Mouse (Mus musculus): ENCODE measurements around the gene Map2k1.
"Not testable (repeated sequence)": the region's sequence is repeated elsewhere in the genome, so short reads cannot be mapped to it uniquely, and the experiment has no call there.

Gene Map2k1

DNA sequence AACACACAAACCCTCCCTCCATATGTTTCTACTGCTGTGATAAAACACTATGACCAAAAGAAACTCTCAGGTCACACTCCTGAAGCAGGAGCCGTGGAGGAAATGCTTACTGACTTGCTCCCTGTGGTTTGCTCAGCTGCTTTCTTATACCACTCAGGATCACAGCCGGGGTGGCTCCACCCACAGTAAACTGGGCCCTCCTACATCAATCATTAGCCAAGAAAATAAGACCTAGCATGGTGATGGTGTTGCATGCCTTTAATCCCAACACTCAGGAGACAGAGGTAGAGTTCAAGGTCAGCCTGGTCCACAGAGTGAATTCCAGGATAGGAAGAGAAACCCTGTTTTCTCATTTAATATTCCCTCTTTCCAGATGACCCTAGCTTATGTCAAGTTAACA, 53.5 kb downstream of the Map2k1 start:
- DNase-seq, result peak in 1 of 2 experiments; percentile 43

DNA sequence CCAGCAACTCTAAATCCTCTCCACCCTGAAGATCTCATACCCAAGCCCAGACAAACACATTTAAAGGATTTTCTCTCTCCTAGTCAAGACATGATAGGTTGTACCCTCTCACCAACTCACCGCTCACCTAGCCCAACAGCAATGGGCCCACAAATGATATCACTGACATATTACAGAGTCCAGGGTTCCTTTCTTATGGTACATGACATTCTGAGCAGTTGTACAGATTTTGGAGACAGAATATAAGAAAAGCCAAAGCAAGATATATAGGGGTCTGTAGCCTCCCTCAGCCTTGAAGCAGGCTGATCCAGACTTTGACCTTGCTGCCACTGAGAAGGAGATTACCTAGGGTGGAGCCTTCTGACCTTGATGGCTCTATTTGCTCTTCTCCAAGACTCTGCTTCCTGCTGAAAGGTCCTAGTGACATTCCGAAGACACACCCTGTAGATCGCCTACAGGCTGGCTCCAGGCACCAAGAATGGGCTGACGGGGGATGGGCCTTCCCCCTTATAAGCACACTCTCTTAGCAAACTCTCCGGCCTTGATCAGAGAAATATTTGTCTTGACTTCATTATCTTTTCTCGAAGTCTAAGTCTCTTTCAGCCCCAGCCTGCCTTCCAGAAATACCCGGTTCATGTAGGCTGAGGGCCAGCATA, 54.5 kb downstream of the Map2k1 start:
- not testable (repeated sequence) for DNase-seq

DNA sequence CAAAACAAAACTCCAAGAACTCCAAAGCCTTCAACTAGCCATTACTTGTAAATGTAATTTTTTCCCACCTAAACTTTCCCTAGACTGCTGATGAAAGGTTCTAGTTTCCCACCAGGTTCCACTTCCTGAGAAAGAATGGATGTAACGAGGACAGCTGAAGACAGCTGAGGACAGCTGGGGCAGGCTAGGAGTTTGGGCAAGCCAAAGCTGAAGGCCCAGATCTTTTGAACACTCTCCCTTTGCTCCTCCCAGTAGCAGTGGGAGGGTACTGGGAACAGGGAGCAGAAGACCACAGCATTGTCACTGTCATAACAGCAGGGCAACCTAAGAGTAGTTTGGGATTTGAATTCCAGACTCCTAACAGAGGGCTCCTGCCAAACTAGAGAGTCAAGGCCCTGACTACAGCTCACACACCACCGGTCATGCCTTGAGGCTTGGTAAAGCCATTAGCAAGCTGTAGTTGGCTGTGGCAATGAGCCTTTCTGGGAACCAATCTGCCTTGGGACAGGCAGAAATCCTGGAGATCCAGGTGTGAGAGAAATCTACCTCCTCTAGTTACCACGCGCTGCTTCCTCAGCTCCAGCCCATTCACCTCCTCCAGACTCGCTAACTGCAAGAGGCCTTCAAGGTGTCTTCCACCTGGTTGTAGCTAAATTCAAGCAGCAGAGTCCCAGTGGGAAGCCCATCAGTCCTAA, 55.2 kb downstream of the Map2k1 start:
- no peak for DNase-seq

DNA sequence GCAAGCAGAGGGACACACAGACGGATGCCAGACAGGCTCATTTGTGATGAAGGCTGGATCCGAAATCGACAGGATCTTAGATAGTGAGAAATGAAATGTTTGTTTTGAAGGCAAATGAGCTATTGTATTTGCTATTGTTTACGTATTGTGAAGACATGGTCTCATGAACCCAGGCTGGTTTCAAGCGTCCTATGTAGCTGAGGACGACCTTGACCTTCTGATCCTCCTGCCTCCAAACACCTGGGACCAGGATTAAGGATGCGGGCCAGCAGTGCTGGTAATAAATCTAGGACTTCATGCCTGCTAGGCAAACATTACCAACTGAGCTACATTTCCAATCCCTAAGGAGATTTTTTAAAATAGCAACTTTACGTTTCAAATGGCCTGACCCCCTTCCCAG, 55.9 kb downstream of the Map2k1 start:
- no peak for DNase-seq

DNA sequence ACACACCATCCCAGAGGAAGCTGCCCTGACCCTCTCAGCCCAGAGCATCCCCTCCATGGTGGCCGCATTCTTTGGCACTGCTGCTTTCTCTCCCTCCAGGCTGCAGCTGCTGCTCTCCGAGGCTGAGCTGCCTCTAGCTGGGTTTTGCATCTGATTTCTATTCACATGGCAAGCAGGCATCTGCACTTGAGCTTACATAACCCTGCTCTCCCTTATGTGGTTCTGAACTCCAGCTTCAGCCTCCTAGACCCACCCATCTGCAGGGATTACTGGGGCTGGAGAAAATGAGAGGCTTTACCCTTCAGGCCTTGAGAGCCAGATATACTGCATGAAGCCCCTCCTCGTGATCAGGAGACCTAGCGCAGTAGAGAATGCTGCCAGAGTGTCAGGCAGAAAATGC, 57.9 kb downstream of the Map2k1 start:
- DNase-seq, result no peak

DNA sequence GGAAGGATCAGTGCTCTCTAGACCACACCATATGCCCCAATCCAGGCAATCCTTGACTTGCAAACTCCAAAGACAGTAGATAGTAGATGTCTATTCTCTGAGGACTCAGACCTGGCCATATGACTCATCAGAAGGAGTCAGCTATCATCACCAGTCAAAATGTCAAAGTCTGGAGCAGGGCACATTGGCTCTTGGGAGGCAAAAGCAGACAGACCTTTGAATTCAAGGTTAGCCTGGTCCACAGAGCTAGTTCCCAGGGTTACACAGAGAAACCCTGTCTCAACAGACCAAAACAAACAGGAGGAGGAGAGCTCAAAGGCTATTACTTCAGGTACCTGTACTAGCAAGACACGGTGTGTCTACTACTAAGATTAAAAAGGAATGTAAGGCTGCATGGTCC, 59.6 kb downstream of the Map2k1 start:
- no peak for DNase-seq

DNA sequence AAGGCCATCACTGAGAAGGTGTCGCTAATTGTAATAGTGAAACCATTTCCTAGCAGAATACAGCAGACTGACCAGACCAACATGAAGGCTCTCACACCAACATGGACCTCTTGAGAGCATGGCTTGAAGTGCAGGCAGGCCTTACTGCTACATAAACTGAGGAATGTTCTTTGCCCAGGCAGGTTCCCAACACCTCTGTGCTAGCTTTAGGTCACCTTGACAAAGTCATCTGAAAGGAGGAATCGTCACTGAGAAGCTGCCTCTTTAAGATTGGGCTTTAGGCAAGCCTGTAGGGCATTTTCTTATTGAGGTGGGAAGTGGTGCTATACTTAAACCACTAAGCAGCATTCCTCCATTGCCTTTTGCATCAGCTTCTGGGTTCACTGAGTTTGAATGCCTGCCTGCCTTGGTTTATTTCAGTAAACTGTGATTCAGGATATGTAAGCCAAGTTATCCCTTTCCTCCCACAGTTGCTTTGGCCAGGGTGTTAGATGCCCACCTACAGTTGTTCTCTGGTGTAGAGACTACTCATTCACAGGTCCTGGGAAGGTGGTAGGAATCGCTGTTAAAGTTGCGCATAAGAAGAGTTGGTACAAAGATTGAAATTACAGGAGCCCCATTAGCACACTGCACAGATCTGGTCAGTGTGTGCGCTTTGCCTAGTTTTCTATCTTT, 69.1 kb downstream of the Map2k1 start:
- DNase-seq, result no peak

DNA sequence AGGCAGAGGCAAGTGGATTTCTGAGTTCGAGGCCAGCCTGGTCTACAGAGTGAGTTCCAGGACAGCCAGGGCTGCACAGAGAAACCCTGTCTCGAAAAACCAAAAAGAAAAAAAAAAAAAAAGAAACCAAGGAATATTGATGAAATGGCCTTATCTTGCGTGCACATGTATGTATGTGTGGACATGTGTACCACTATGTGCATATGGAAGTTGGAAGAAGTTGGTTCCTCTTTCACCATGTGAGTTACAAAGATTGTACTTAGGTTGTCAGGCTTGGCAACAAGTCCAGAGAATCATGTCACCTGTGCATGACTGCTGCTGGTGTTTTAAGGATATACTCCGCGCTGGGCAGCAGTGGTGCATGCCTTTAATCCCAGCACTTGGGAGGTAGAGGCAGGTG, 70.1 kb downstream of the Map2k1 start:
- not testable (repeated sequence) for DNase-seq

DNA sequence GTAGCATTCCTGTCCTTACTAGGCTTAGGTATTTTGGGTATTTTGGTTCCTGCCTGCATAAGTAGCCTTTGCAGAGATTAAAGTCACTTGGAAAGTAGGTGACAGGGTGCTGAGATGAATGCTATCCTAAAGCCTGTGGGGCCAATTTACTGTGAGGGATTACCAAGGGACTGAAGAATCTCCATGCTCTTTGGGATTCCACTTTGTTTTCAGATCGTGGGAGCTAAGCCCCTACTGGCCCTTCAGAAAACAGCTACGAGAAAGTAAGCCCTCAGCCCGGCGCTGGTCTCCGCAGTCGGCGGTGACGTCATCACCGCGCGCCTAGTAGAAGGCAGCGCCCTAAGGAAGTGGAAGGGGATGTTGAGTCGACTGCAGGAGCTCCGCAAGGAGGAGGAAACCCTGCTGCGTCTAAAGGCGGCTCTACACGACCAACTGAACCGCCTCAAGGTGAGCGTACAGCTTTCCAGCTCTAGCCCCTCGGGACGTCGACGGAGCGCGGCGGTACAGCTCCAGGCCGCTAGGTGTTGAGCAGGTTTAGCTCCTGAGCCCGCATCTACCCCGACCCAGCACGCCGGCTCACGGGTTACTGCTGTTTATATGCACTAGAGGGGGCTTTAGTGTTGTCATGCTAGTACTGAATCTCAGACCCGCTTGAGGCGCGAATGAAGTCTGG, 74.3 kb downstream of the Map2k1 start, which contains the start of gene Snapc5:
Gene Snapc5 (plus strand): TSS at position 301 of the 673 bp plus-strand sequence.
- DNase-seq, result peak; percentile 94 to 97

DNA sequence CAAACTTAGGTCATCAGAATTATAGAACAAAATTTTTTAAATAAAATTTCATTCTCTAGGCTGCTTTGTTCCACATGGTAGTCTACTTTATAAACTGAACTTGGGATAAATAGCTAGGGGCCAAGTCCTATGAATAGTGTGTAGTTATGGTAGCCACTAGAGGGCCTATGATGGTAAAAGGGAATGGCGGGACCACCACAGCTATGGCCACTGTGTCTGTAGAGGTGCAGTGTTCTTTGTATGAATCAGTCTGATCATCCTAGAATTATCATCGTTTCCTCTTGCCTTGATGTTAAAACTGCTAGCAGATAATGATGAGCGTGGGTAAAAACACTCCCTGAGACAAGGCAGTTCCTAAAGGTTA, 74.8 kb downstream of the Map2k1 start:
- DNase-seq, result peak in 1 of 2 experiments; percentile 48

DNA sequence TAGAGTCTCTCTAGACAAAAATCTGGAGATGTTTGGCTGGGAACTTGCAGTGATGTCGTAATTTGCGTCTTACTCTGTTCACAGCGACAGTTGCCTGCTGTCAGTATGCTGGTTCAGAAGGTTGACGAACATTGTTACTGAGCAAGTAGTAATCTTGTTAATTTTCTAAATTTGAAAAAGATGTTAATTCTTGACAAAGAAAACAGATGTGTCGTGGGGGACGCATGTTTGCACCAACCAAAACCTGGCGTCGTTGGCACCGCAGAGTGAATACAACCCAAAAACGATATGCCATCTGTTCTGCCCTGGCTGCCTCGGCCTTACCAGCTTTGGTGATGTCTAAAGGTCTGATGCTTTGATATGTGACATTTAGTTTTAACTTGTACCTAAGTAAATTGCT, 78.1 kb downstream of the Map2k1 start:
- DNase-seq, result no peak

DNA sequence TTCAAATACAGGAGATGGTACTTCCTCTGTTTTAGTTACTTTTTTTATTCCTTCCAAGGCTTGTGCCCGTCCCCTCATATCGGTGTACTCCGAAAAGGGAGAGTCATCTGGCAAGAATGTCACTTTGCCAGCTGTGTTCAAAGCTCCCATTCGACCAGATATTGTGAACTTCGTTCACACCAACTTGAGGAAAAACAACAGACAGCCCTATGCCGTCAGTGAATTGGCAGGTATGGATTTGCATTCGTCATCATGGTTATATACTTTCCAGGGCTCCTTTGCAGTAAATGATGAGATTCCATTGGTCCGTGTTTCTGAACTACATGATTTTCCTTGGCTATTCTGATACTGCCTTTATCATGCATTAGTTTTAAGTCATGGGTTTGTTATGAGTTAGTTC, 78.7 kb downstream of the Map2k1 start:
- DNase-seq, result no peak

DNA sequence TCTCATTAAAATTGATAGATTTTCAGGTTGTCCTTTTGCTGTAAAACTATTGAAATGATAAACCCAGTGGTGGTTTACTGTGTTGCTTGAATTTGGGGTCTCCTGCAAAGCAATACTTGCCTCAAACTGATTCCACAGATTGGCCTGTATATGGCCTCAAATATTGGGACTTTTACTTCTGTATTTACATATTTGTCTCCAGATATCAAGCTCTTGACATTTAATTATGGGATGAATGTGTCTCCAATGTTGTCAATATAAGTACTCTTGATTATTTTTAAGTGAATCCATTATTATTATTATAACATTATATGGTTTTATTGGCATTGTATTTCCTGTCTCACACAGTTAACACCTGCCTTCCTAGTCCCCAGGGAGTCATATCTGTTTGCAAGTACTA, 79.1 kb downstream of the Map2k1 start:
- DNase-seq, result no peak

DNA sequence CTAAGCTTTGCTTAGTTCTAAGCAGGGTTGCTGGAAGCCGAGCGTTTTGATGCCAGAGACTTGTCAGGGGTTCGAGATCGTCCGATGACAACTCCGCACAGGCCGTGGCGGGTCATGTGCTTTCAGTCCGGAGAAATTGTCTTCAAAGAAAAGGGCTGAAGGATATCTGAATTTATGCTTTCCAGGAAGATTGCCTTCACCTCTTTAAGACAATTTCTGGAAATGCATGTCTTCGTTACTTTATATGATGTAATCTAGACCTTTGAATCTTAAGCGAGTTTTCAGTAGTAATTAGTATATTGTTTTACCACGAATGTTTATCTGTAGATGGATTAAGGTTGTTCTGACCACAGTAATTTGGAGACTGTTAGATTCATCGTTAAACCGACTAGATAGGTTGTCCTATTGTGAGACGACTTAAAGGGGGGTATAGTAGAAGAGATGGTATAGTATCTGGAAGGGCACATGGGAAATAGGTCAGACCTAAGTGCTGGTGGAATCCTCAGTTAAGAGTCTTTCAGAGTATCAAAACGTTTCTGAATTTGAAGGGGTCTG, 79.7 kb downstream of the Map2k1 start:
- DNase-seq, result no peak

DNA sequence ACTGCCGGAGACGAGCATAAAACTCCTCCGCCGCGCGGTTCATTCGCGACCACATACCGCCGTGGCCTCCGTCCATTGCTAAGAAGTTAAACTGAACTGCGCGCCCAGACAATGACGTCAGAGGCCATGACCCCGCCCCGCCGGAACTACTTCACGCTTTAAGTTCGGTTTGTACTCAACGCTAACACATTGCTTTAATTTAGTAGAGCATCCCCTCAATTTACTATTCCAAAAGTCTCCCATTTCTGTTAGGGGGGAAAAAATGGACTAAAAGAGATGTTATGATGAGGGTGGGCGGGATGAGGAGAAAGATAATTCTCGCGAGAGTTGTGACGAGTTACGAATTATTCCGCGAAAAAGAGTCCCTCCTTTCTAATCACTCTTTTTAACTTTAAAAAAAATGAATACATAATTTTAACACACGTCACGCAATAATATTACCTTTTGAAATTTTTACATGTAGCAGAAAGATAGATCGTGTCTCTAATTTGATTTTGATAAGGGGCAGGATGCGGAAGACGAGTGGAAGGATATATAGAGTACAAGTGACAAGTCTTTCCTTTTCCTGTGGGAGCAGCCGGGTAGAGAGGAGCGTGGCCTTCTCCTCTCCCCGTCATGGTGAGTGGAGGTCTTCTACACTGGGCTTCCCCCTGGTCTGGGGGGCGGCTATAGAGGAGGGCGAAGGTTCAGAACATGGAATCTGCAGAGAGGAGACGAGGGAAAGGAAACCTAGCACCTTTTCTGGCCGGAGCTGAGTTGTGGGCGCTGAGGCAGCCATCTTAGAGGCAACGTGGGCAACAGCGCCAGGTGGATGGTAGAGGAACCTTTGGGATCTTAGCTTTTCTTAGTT, 80.4 kb downstream of the Map2k1 start, which contains the start of the genes Zwilch and Rpl4:
Gene Zwilch (minus strand): TSS at position 289 of the 850 bp plus-strand sequence.
Gene Rpl4 (plus strand): TSS at position 560 of the 850 bp plus-strand sequence.
- peak; percentile 89 to 91 for DNase-seq

DNA sequence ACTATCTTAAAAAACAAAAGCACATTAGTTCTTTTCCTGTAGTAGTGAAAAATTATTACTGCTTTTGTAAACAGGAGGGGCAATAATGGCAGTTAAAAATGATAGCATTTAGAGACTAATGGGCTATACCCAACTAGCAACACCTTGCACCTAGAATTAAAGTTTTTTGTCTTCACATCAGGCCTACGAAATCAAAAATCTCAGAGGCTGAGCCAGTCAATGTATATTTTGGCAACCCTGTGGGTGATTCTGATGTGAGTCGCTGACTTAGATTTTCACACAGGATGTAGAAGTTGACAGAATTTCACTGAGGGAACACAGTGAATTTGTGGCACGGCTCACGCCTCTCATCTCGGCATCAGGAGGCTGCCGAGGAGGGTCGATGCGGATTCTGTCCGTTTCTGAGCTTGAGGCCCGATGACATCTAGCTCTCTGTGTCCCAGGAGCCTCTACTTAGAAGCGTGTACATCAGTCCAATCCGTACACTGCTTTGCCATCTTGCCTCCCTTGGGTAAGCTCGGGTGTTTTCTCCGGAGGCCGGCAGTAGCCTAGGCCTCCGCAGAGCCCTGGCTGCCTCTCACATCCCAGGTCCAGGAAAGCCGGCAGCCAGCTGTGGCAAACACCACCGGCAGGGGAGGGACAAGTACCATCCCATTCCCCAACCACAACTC, 81.2 kb downstream of the Map2k1 start:
- no peak for DNase-seq

DNA sequence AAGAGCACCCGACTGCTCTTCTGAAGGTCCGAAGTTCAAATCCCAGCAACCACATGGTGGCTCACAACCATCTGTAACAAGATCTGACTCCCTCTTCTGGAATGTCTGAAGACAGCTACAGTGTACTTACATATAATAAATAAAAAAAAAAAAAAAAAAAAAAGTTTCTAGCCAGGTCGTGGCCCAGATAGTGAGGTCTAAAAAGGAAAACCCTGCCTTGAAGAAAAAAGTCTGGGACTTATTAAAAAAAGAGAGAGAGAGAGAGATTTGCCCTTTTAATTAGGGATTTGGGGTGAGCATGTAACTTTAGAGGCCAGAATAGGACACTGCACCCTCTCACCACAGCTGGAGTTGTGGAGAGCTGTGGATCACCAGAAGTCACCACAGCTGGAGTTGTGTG, 83.5 kb downstream of the Map2k1 start:
- not testable (repeated sequence) for DNase-seq

DNA sequence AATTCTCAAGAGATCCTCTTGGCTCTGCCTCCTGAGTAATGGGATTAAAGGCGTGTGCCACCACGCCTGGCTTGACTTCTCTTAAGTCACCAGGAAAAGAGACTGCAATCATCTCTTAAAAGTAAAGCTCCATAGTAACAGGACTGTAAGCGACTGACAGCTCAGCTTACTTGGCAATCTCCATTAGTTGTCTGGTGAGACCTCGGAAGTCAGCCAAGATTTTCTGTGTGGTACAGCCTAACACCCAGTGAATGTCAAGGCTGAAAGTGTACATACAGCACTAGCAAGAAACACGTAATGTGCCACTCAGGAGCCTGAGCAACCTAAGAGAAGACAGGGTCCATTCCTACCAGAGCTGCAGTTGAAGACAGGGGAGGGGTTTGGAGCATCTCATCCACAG, 93.0 kb downstream of the Map2k1 start:
- DNase-seq, result no peak

DNA sequence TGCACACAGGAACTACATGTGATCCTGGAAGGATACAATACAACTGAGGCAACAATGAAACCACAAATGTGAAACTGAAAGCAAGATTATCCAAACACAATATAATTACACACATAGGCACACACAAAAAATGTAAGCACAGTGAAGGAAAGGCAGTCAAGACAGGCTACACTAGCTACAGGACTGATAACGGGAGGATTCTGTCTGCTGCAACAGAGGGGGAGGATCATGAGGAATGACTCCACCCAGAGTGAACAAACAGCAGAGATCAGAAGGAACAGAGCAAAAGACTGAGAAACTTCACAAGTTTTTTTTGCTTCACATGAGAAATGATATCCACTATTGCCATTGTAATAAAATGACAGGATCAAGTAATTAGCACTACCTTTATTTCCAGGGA, 96.8 kb downstream of the Map2k1 start:
- no peak for DNase-seq

DNA sequence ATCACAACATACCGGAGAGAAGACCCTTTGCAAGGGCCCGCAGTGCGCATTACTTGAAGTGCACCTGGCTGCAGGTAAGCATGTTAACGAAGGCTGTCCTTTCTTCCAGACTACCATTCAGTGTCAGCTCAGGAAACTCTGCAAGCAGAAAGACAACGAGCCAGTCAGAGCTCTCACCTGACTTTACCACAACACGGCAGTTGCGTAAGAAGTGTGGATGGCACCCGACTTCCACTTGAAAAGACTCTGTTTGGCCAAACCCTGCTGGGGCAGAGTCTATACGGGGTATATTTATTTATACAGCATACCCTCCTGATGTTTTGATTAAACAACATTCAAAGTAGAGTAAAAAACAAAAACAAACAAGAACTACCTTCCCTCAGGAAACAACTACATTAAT, 113.6 kb downstream of the Map2k1 start:
- DNase-seq, result no peak

DNA sequence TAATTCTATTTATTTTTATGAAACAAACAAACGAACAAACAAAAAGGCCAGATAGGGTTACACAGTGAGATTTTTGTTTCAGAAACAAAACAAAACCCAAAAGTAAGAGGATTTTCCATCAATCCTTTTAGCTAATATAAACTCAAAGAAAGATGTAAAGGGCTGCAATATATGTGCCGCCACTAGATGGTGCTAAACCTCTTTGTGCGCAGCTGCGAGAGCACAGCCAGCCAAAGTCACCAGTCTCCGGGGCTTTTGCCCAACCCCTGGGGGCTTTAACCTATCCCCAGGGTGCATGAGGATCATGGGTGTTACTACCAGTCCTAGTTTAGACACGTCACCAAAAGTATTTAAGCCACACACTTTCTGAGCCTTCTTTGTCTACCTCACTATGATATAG, 114.5 kb downstream of the Map2k1 start:
- DNase-seq, result peak; percentile 70 to 71
